Mouse (Mus musculus) bone marrow macrophage, adult 2 months (primary cell): ENCODE measurements at regions not wholly inside any gene's neighbourhood (a gene's known extent, or its start where the extent isn't known, plus 50 kb on each side); places are given as distances from the start of the nearest gene placed in this dataset.

Experiments
- H3K27ac ChIP-seq: 2 replicates; pipeline ENCODE4 v1.5.1; 2012; ENCODE audit warnings: low read depth, low read length; ENCODE audit not compliant: insufficient read depth
- H3K4me1 ChIP-seq: 2 replicates; pipeline ENCODE4 v1.6.1; 2012; ENCODE audit warnings: low read length; ENCODE audit not compliant: control insufficient read depth, insufficient read depth
- H3K4me3 ChIP-seq: 2 replicates; pipeline ENCODE4 v1.5.1; 2012; ENCODE audit warnings: mild to moderate bottlenecking, low read length, moderate library complexity; ENCODE audit not compliant: insufficient read depth
- CTCF ChIP-seq: IDR thresholded peaks from 2 replicates; pipeline ENCODE4 v1.5.1; 2012; ENCODE audit warnings: low read depth, mild to moderate bottlenecking, low read length, moderate library complexity
- POLR2A ChIP-seq: IDR thresholded peaks from 2 replicates; pipeline ENCODE4 v1.6.1; 2012; ENCODE audit warnings: mild to moderate bottlenecking, low read depth, low read length, borderline replicate concordance

GRCm38 (mm10) chr5:103374162-103374561, 50.8 kb upstream of the Ptpn13 start:
- no peak overlapping the region for H3K27ac ChIP-seq
- 0 out of 2 replicates have a peak, but pooled peaks cover 2% of the 10 kb centered on the region for H3K4me1 ChIP-seq
- no peak overlapping the region for H3K4me3 ChIP-seq
- TF ChIP-seq CTCF (no peak), POLR2A (no peak)

- Histone ChIP-seq H3K4me3 (no peak overlapping the region), H3K4me1 (0 out of 2 replicates have a peak, but pooled peaks cover 2% of the 10 kb centered on the region), H3K27ac (no peak overlapping the region)
- TF ChIP-seq CTCF (no peak), POLR2A (no peak)
These were observed 51.9 kb upstream of the Ptpn13 start for GRCm38 (mm10) chr5:103373089-103373488.

- Histone ChIP-seq H3K4me1 (no peaks in the 10 kb centered on the region), H3K4me3 (no peak overlapping the region), H3K27ac (no peak overlapping the region)
- TF ChIP-seq POLR2A (no peak), CTCF (no peak)
These were observed 54.5 kb upstream of the Ptpn13 start for GRCm38 (mm10) chr5:103370456-103370855.

DNA sequence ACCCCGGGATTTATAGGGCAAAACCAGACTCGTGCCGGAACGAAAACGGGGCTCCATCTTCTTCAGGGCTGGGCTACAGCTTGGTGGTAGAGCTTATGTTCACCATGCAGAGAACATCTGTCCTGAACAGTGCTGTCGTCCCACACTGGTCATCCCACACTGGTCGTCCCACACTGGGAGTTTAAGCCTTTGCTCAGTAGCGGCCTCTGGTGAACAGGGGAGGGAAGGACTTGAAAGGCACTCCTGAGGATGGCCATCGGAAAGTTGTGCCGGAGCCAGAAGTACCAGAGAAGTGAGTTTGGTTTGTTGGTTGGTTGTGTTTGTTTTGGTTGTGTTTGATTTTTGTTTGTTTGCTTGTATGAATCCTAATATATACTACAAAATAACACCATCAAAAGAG, 56.0 kb upstream of the Ptpn13 start:
- no peaks in the 10 kb centered on the region for H3K4me1 ChIP-seq
- no peak for TF ChIP-seq POLR2A
- TF ChIP-seq CTCF: no peak
- no peak overlapping the region for H3K4me3 ChIP-seq

DNA sequence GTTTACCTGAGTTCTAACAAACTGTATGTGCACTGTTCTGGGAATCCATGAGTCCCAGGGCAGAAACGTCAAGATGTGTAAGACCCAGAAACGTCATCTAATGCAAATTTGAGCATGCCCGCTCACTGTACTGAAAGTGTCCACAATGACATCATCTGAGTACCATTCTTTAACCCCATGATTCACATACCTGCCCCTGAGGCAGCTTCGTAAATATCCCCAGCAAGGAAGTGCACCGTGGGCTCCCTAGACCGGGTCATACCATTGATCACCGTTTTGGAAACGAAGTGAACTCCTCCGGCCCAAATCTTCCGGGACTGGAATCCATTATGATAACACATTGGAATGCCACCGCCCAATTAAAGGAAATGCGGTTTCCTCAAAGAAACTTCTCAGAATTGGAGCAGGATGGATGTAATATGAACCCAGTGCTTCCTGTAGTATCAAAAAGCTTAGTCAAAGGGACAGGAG, 57.8 kb upstream of the Ptpn13 start:
- no peak overlapping the region for H3K27ac ChIP-seq
- no peak overlapping the region for H3K4me3 ChIP-seq
- no peaks in the 10 kb centered on the region for H3K4me1 ChIP-seq
- TF ChIP-seq CTCF (no peak), POLR2A (no peak)

More for the DNA sequence above, 56.0 kb upstream of the Ptpn13 start:
- no peak overlapping the region for H3K27ac ChIP-seq

DNA sequence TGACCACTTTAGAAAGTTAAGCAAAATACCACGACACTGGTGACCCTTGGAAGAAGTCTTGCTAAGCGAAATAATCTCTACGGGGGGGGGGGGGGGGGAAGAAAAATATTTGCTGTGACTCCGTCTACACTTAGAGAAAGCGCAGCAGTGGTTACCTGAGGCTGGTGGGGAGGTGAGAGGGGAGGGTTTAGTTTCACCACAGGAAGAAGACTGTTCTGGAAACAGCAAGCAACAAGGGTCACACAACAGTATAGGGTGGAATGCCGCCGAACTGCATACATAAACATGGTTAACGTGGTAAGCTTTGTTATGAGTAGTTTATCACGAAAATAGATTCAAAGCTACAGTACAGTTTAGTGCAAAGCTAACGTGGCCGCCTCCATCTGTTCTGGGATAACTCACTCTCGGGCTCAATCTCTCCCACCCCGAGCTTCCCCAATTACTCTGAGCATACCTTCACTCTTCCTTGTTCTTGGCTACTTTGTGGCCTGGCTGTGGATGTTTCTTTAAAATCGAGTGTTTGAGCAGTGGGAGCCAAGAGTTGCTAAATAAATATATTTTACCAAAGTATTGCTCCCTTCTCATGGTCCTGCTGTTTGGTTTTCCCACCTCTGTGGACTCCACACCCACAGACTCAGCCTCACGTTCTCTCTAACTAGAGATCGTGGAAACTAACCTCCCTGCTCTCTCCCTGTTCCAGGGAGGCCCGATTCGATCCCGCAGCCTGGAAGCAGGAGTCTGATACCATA, 59.1 kb upstream of the Ptpn13 start:
- no peak overlapping the region for H3K27ac ChIP-seq
- TF ChIP-seq CTCF (no peak), POLR2A (no peak)

GRCm38 (mm10) chr5:103364791-103365699, 59.9 kb upstream of the Ptpn13 start:
- Histone ChIP-seq H3K4me3 (no peak overlapping the region), H3K27ac (no peak overlapping the region), H3K4me1 (no peaks in the 10 kb centered on the region)
- TF ChIP-seq CTCF (no peak), POLR2A (no peak)

More for the DNA sequence above, 59.1 kb upstream of the Ptpn13 start:
- Histone ChIP-seq H3K4me3 (no peak overlapping the region), H3K4me1 (no peaks in the 10 kb centered on the region)

- Histone ChIP-seq H3K4me3 (no peak overlapping the region), H3K4me1 (no peaks in the 10 kb centered on the region), H3K27ac (no peak overlapping the region)
- no peak for TF ChIP-seq POLR2A
- TF ChIP-seq CTCF: no peak
These were observed 64.2 kb upstream of the Ptpn13 start for GRCm38 (mm10) chr5:103360775-103361247.

- Histone ChIP-seq H3K4me1 (no peaks in the 10 kb centered on the region), H3K4me3 (no peak overlapping the region), H3K27ac (no peak overlapping the region)
- TF ChIP-seq CTCF (no peak), POLR2A (no peak)
These were observed 64.6 kb upstream of the Ptpn13 start for GRCm38 (mm10) chr5:103360360-103360759.

DNA sequence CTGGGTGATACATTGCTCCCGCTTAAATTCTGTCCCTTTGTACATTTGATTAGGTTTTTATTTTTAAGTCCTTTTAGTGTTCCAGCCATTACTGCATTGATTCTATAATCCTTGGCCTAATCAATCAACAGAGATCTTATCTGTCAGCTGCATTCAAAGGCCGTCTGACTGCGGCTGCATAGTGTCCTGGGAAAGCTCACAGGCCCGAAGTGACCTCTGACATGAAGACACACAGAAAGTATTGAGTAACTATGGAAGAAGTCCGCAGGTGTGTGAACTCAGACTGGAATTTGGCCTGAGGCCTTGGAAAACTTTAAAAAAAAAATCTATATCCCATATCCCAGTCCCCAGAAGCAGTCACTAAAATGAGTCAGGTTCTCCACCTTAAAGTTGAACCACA, 67.4 kb upstream of the Ptpn13 start:
- TF ChIP-seq POLR2A (no peak), CTCF (no peak)
- H3K27ac ChIP-seq: no peak overlapping the region
- no peaks in the 10 kb centered on the region for H3K4me1 ChIP-seq
- no peak overlapping the region for H3K4me3 ChIP-seq
